Mouse (Mus musculus): Measurements from ENCODE around the gene Mex3d.

- TF ChIP-seq EP300 (IDR thresholded peaks at IDR 0.05; ENCODE audit: low read depth): no peak
- no peak for TF ChIP-seq CTCF (IDR thresholded peaks at IDR 0.05; ENCODE audit: low read depth)
Measured at GRCm38 (mm10) chr10:80390697-80391096, 3.2 kb upstream of the Mex3d start.
